Mouse (Mus musculus) frontal cortex, adult (tissue): ENCODE data around the gene Ptpn20.
A peak's percentile ranks its signal among the peaks of the same experiment; 100 is the strongest.

Experiments used
- ATAC-seq: cut with Nextera tagmentation; 2 replicates; pipeline ENCODE4 v1.9.2; 2017; ENCODE audit warnings: mild to moderate bottlenecking, moderate library complexity, mixed read lengths; ENCODE audit not compliant: low TSS enrichment

Gene Ptpn20

DNA sequence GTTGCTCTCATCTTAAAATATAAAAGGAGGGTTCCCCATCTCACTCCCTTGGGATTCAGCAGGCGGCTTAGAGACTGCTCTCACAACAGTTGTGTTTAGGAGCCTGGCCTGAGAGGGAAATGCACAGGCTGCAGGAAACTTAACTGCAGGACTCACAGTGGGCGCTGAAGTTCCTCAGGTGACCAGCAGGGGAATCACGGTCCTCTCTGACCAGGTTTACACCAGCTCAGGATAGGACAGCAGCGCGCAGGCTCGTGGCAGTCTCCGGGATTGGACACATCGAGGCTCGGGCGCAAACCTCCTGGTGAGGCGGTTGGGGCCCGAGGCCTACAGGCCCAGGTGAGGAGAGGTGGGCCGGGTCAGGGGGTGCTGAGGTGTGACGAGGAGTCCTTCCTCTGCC lies at the start of gene Ptpn20:
Gene Ptpn20, plus strand, starts transcription at position 257 of the 400 bp plus-strand sequence.
- ATAC-seq, result no peak

- no peak for ATAC-seq
Observed at GRCm38 (mm10) chr14:33539559-33540167, 49.3 kb upstream of the Ptpn20 start.

DNA sequence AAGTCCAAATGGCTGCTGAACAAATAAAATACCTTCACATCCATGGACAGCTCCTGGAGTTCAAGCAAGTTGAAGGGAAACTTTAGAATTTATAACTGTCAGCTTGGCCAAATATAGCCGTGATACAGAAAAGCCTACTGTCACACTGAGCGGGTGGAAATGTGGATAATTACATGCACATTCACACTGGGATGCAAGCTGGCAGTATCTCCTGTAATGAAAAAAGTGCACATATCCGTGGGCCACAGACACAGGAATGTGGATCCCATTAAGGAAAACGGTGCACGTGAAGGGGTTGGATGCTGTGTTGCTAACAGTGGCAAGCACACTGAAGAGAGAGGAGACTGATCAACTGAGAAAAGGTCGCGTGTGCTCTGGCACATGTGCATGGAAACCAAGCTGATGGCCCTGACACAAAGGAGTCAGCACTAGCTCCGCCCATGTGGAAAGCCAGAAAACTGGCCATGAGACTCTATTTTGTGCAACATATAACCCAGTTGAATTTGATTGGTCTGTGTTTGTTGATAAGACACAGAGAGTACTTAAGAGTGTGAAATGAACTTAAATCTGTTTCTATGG lies 43.4 kb upstream of the Ptpn20 start:
- peak; percentile 72 for ATAC-seq

GRCm38 (mm10) chr14:33548650-33549049 lies 40.4 kb upstream of the Ptpn20 start:
- ATAC-seq, result peak; percentile 33

DNA sequence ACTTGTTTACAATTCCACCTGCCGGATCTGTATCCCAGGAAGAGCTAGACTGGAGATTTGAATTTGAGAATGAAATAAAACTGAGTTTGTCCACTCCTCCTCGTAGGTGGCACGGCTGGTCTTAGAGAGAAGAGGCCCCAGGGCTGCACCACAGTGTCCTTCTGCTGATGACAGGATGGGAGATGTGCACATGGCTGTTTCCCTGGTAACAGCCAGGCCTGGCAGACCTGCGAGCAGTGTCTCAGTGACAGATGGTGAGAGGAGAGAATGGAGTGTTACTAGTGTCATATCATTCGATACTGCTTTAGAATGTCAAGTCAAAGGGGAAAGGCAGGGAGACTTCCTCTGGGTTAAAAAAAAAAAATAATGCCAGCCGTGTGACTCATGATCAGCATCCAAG lies 39.2 kb upstream of the Ptpn20 start:
- 0 out of 2 replicates have a peak, but pooled peaks have one; percentile 33 for ATAC-seq

GRCm38 (mm10) chr14:33570737-33571136 lies 18.3 kb upstream of the Ptpn20 start:
- ATAC-seq, result no peak

- ATAC-seq, result peak; percentile 86
Observed at GRCm38 (mm10) chr14:33573643-33574042, 15.4 kb upstream of the Ptpn20 start.

DNA sequence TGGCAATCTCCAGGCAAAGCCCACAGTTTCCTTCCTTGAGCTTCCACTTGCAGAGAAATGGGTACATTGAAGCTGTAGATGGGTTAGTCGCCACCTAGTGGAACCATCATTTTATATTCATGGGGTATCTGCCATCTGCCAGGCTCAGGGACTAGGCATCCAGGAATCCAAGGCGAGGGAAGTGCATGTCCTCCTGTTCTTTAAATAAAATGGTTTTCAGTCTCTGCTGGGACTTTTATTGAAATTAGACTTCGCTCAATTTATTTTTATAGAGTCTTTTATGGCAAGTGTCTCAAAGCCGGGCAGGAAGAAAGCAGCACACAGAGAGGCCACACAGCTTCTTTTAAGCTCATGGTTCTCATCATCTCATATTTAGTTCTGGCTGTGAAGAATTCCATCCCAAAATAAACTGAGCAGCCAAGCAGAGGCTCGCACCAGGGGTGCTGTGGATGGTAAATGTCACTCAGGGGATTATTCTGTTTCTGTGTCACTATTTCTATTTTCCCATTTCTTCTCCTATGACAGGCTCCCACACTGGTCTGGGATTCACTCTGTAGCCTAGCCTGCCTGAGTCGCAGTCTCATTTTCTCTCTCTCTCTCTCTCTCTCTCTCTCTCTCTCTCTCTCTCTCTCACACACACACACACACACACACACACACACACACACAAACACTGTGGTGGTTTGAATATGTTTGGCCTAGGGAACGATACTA lies 9.1 kb upstream of the Ptpn20 start:
- ATAC-seq, result peak; percentile 93

DNA sequence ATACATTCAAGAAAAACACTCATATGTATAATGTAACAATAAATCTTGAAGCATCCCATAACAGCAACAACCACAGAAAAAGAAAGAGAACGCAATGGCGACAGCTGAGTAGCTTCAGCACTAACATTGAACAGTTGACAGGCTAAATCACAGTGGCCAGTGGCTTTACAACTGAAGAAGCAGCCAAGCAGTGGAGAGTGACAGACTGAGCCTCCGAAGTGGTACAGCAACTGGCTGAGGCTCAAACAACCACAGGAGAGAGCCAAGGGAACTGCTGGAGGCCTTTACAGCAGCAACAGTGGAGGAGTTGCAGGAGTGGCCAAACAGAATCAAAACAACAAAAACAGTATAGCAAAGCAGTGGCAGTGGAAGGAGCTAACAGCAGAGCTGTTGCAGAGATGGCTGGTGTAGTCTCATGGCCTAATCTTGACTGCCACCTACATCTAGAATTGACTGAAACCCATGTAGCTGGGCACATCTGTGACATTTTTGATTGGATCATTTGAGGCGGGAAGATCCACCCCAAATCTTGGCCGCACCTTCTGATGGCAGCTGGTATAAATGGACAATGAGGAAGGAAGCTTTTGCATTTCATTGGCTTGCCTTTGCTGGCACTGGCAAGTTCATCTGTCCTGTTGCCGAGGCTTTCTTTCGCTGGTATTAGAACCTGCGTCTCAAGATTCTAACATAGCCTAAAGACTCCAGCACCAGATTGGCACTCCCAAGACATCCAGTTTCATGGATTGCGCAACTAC lies 9.5 kb downstream of the Ptpn20 start:
- ATAC-seq, result no peak

- no peak for ATAC-seq
Observed at GRCm38 (mm10) chr14:33607431-33607830, 18.4 kb downstream of the Ptpn20 start.

DNA sequence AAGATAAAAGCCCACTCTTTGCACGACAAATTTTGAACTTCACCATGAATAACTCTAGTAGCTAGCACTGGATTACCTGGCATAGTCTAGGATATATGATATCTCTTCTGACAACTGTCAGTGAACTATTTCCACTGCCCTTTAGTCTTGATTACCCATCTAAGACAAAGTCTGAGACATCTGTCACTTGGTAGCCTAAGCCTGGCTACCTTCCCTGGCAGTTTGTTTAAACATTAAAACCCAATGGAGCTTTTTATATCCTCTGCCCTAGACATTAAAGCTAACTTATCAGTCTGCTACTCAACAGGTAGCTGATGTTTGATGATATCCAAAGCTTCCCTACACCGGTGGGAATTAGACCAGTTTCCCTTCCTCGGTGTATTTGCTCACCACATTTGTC lies 36.0 kb downstream of the Ptpn20 start:
- no peak for ATAC-seq

- peak; percentile 85 for ATAC-seq
Observed at GRCm38 (mm10) chr14:33632790-33633372, 43.9 kb downstream of the Ptpn20 start.

DNA sequence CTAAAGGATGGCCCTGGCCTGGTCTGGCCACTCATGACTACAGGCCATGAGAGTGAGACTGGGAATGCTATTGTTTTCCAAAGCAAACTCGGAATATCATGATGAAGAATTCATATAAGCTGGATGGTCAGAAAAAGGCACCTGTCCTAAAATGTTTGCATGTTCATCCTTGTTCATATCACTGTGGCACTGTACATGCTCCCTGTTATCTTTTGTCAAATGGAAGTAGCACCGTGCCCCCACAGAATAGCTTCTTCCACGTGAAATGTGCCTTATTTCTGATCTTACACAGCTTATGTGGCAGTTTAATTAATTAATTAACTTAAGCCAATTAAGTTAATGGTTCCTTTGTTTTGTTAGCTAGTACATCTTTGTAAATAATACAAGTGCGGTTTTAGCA lies 45.3 kb downstream of the Ptpn20 start:
- no peak for ATAC-seq

DNA sequence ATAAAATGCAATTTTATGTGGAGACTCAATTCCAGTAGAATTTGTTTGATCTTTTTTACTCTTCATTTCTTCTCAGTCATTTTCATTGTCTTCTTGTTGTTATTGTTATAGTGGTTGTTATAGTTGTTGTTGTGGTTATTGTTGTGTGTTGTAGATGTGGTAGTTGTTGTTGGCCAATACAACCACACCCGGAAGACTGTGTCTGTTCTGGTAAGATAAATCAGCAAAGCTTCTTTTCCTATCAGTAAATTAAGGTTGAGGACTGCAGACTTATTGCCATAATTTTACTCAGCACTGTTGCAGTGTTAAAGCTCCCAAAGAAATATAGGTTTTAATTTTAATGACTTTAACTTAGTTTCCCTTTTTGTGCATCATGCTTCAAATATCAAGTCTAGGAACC lies 45.8 kb downstream of the Ptpn20 start:
- ATAC-seq, result no peak

DNA sequence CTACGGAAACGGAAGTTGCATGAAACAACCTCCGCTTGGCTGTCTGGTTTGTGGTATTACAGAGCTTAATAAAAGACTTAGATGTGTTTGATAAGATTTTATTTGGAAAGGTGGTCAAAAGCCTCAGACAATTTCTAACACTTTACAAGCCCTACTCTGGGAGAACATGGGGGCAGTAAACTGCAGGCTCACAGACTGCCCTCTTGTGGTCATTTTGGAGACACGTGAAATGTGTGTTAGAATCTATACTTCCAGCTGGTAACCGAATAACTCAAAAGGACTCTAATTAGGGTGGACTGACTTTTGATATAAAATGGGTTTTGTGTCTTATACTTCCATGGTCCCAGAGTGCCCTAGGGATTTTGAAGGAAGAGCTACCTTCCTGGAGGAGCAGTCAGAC lies 50.4 kb downstream of the Ptpn20 start:
- peak; percentile 88 for ATAC-seq

DNA sequence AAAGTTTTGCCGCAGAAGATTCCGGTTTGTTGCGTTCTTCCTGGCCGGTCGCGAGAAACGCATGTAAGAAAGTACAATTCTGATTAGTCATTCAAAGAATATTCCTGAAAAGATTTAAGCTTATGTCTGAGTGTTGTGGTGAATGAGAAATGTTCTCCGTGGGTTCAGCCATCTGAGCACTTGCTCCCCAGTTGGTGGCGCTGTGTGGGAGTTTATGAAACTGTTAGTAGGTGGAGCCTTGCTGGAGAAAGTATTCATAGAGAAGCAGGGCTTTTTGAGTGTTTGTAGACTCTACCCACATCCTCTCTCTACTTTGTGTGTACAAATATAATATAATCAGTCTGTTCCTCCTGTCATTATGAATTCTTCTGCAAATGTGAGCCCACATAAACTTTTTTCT lies 61.7 kb downstream of the Ptpn20 start:
- peak; percentile 67 for ATAC-seq

DNA sequence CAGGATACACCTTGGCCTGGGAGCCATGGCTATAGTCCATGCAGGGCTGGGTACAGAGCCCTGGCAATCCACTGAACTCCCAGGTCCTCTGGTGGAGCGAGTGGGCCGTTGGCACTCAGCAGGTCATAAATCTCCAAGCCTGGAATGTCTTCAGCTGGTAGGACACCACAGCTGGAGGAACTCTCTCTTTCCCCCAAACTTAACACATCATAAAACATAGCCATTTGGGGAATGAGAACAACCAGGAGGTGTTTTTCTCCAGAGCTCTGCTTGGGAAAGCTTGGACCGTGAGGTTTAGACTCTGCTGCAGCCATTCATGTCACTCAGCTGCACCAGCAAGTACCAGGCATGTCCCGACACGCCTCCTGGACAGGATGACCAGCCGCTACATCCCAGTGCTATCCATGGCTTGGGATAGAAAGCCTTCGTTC lies 68.5 kb downstream of the Ptpn20 start:
- no peak for ATAC-seq

DNA sequence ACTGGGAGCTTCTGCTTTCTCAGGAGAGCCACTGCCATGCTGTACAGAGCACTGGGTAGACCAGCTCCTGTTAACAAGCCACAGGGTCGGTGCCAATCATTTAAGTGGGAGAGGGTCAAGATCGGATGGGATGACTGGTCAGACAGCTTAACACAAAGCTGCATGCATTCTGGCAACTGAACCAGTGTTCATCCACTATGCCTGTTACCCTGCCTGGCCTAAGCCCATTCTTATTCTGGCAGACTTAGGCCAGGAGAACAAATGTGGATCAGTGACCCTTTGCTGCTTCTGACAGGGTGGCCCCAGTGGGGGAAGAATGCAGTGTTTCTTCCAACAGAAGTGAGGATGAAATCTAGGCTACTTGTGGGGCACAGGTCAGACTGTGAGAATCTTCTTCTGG lies 69.3 kb downstream of the Ptpn20 start:
- no peak for ATAC-seq

GRCm38 (mm10) chr14:33662080-33662479 lies 73.1 kb downstream of the Ptpn20 start:
- ATAC-seq, result no peak

DNA sequence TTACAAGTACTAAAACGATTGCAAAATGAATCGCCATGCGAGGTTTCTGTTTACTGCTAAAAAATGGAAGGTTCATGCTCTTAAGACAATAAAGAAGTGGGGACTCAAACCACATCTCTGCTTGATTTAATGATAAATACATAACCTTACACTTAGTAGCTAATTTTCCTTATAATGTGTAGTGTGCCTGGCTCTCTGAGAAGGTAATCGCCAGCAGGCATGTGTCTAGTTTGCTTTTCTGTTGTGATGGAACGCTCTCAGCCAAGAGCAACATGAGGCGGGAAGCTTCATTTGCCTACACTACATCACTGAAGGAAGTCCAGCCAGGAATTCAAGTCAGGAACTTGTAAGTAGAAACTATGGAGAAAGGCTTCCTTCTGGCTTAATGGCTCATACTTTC lies 77.3 kb downstream of the Ptpn20 start:
- ATAC-seq, result no peak

GRCm38 (mm10) chr14:33669891-33670290 lies 80.9 kb downstream of the Ptpn20 start:
- ATAC-seq, result no peak
